In the genomic region with DNA sequence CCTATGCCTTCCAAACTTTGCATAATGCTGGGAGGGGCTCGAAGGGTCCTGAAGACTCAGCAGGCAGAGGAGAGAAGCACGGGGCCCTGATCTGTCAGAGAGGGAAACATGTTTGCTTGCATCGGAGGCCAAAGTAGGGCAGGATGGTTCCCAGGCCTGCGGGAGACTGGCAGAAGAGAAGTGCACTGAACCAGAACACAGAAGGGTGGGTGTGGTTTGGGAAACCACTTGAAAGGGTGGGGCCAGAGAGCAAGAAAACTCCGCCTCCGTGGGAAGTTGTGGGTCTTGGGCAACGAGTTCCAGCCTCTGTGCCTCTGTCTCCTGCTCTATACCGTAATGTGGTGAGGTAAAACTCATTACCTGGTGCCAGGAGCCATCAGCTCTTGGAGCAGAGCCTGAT, we compare ENCODE assay signal across 8 mouse cellular contexts. TPM values are rescaled to one million over a fixed set of nuclear protein-coding genes. Genes with fewer than 3 reads are reported as not detected.
DNase-seq lines count a peak whose midpoint lies in the region; ATAC-seq and TF ChIP-seq lines count a peak whose summit lies in the region.

No protein-coding gene starts in this region.

- TF ChIP-seq CTCF in liver, postnatal 0 days (IDR thresholded peaks at IDR 0.05; ENCODE audit: low read depth): no peak

- no peaks in the 10 kb centered on the region for H3K27me3 ChIP-seq in hindbrain, embryonic 13.5 days
- no peaks in the 10 kb centered on the region for H3K27me3 ChIP-seq in hindbrain, embryonic 14.5 days (ENCODE audit: control insufficient read depth, insufficient read depth, low read length)
- H3K27me3 ChIP-seq in heart, embryonic 13.5 days (replicated peaks): no peaks in the 10 kb centered on the region
- no peaks in the 10 kb centered on the region for H3K27me3 ChIP-seq in liver, postnatal 0 days (ENCODE audit: insufficient read depth, low read length)
- no peaks in the 10 kb centered on the region for H3K27me3 ChIP-seq in splenic B cell, adult 2 months (ENCODE audit: control insufficient read depth, insufficient read depth, low read length, poor library complexity, severe bottlenecking)

- H3K9me3 ChIP-seq in hindbrain, embryonic 13.5 days: no peaks in the 10 kb centered on the region
- 0 out of 2 replicates have a peak, but pooled peaks cover under 1% of the 10 kb centered on the region for H3K9me3 ChIP-seq in hindbrain, embryonic 14.5 days (ENCODE audit: control insufficient read depth, low read length)
- peaks cover under 1% of the 10 kb centered on the region; the same call in 1 of the 2 replicates for H3K9me3 ChIP-seq in heart, embryonic 13.5 days
- H3K9me3 ChIP-seq in liver, postnatal 0 days (ENCODE audit: low read length): no peaks in the 10 kb centered on the region

- H3K4me3 ChIP-seq in hindbrain, embryonic 13.5 days: no peak overlapping the region
- no peak overlapping the region for H3K4me3 ChIP-seq in hindbrain, embryonic 14.5 days (replicated peaks; ENCODE audit: low read length)
- H3K4me3 ChIP-seq in heart, embryonic 13.5 days: no peak overlapping the region
- no peak overlapping the region for H3K4me3 ChIP-seq in liver, postnatal 0 days (ENCODE audit: low read depth, low read length)

- no peak for DNase-seq in hindbrain, embryonic 14.5 days (ENCODE audit: low spot score)
- DNase-seq in R1 (ENCODE audit: low read depth, low spot score): peak; percentile 59
- DNase-seq in liver, postnatal 0 days: peak; percentile 53
- DNase-seq in splenic B cell, adult 2 months (ENCODE audit: low read depth, low spot score): peak; percentile 63
- DNase-seq in urinary bladder, postnatal 25 days (ENCODE audit: low spot score): no peak
- no peak for DNase-seq in left cerebral cortex, postnatal 25 days (ENCODE audit: low spot score in 2 of 2)

- peaks cover 19% of the 10 kb centered on the region for H3K4me1 ChIP-seq in hindbrain, embryonic 13.5 days (replicated peaks)
- H3K4me1 ChIP-seq in hindbrain, embryonic 14.5 days (replicated peaks; ENCODE audit: control insufficient read depth, insufficient read depth, low read length): 0 out of 2 replicates have a peak, but pooled peaks cover 4% of the 10 kb centered on the region
- H3K4me1 ChIP-seq in heart, embryonic 13.5 days: peaks cover 15% of the 10 kb centered on the region
- no peaks in the 10 kb centered on the region; the same call in 1 of the 2 replicates for H3K4me1 ChIP-seq in liver, postnatal 0 days (ENCODE audit: insufficient read depth)

- no peak overlapping the region for H3K4me2 ChIP-seq in hindbrain, embryonic 13.5 days
- no peak overlapping the region for H3K4me2 ChIP-seq in hindbrain, embryonic 14.5 days (replicated peaks)
- no peak overlapping the region for H3K4me2 ChIP-seq in heart, embryonic 13.5 days
- no peak overlapping the region for H3K4me2 ChIP-seq in liver, postnatal 0 days (ENCODE audit: low read depth, low read length)

- intact Hi-C loops in left cerebral cortex, postnatal 25 days (cut with DNase I): no loop called here

- H3K9ac ChIP-seq in hindbrain, embryonic 13.5 days: 0 out of 2 replicates have a peak overlapping the region, but pooled peaks have one; percentile 3
- H3K9ac ChIP-seq in hindbrain, embryonic 14.5 days: no peak overlapping the region
- H3K9ac ChIP-seq in heart, embryonic 13.5 days: 0 out of 2 replicates have a peak overlapping the region, but pooled peaks have one; percentile 24
- no peak overlapping the region; the same call in 1 of the 2 replicates for H3K9ac ChIP-seq in liver, postnatal 0 days (replicated peaks)

- no peaks in the 10 kb centered on the region for H3K36me3 ChIP-seq in hindbrain, embryonic 13.5 days
- no peaks in the 10 kb centered on the region for H3K36me3 ChIP-seq in hindbrain, embryonic 14.5 days (replicated peaks; ENCODE audit: control insufficient read depth, insufficient read depth)
- no peaks in the 10 kb centered on the region for H3K36me3 ChIP-seq in heart, embryonic 13.5 days
- H3K36me3 ChIP-seq in liver, postnatal 0 days (replicated peaks; ENCODE audit: insufficient read depth, low read length): no peaks in the 10 kb centered on the region
- H3K36me3 ChIP-seq in splenic B cell, adult 2 months (ENCODE audit: control insufficient read depth, insufficient read depth, low read length, poor library complexity, severe bottlenecking): no peaks in the 10 kb centered on the region

- no peak for ATAC-seq in hindbrain, embryonic 13.5 days (ENCODE audit: low FRiP score)
- ATAC-seq in hindbrain, embryonic 14.5 days (ENCODE audit: low FRiP score): no peak
- no peak for ATAC-seq in heart, embryonic 13.5 days (ENCODE audit: extremely low read depth, insufficient number of reproducible peaks, low FRiP score, low TSS enrichment)
- no peak for ATAC-seq in liver, postnatal 0 days

- 0 out of 2 replicates have a peak overlapping the region, but pooled peaks have one; percentile 35 for H3K27ac ChIP-seq in hindbrain, embryonic 13.5 days
- no peak overlapping the region for H3K27ac ChIP-seq in hindbrain, embryonic 14.5 days
- H3K27ac ChIP-seq in heart, embryonic 13.5 days (replicated peaks): no peak overlapping the region
- H3K27ac ChIP-seq in liver, postnatal 0 days (ENCODE audit: low read depth): no peak overlapping the region

- 25% methylated on average over 8 of the region's 8 CpGs for WGBS in hindbrain, embryonic 13.5 days
- 24% methylated on average over 8 of the region's 8 CpGs for WGBS in hindbrain, embryonic 14.5 days
- 38% methylated on average over 8 of the region's 8 CpGs for WGBS in heart, embryonic 13.5 days
- WGBS in liver, postnatal 0 days (ENCODE audit: insufficient replicate concordance): 26% methylated on average over 8 of the region's 8 CpGs

- no peak for TF ChIP-seq EP300 in liver, postnatal 0 days (IDR thresholded peaks at IDR 0.05; ENCODE audit: low read depth)

RNA-seq across cellular contexts. Expression of gene Cstad, which starts 7.7 kb away (rescaled TPM):
- polyA plus RNA-seq in hindbrain, embryonic 13.5 days (2015; fragmentation: Nextera tagmentation; extraction: Ambion mirVana): 0.77 and 0.83 TPM in 2 replicates
- polyA plus RNA-seq in hindbrain, embryonic 14.5 days (2014; fragmentation: Nextera tagmentation; extraction: Ambion mirVana): 1.6 TPM in 1 of 2 replicates, not detected in the other
- polyA plus RNA-seq in heart, embryonic 13.5 days (2015; fragmentation: Nextera tagmentation; extraction: Ambion mirVana): 2.1 and 2.4 TPM in 2 replicates
- polyA plus RNA-seq in liver, postnatal 0 days (2015; fragmentation: Nextera tagmentation; extraction: Ambion mirVana): 0.22 TPM in 2 replicates
- total RNA-seq in left cerebral cortex, postnatal 25 days (2021): 1 to 10 TPM; 4.2 to 5.5 TPM

Comparison
In these comparisons a context has a peak if more than half of its experiments do, and no peak if none do; other contexts are left out.
1. H3K9ac ChIP-seq: peak in hindbrain, embryonic 13.5 days (single experiment) and heart, embryonic 13.5 days (single experiment); none in hindbrain, embryonic 14.5 days (single experiment) and liver, postnatal 0 days (single experiment).
2. DNase-seq: peak in R1 (single experiment), liver, postnatal 0 days (single experiment) and splenic B cell, adult 2 months (single experiment); none in hindbrain, embryonic 14.5 days (single experiment), urinary bladder, postnatal 25 days (single experiment) and left cerebral cortex, postnatal 25 days (0 of 2).